Mouse (Mus musculus): ENCODE measurements at regions not wholly inside any gene's neighbourhood (a gene's known extent, or its start where the extent isn't known, plus 50 kb on each side); places are given as distances from the start of the nearest gene placed in this dataset.
"Not testable (repeated sequence)": the region's sequence is repeated elsewhere in the genome, so short reads cannot be mapped to it uniquely, and the experiment has no call there.

DNA sequence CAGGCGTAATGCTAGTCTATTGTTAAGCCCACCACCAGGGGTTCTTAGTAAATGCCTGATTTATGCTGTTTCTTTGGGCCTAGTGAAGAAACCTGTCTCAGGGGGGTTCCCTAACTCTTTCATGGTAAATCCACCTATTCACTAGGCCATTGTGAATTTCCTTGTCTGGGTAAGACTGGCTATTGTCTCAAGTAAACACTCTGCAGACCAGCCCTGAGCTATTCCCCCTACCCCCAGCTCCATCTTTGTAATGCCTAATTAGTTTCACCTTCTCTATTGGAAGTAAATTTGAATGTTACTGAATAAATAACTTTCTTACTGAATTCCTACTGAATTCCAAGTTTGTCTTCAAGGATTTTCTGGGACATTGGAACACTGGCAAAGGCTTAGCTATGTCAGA lies 656.2 kb downstream of the Hdgfl1 start:
- TF ChIP-seq POLR2A (IDR thresholded peaks at IDR 0.05; ENCODE audit: borderline replicate concordance, extremely low read depth, insufficient read depth, insufficient read length, poor library complexity, severe bottlenecking); CTCF (IDR thresholded peaks at IDR 0.05; ENCODE audit: borderline replicate concordance, extremely low read depth, insufficient read depth, insufficient read length): not testable (repeated sequence)

Data from brain, embryonic 14.5 days (tissue).